Mouse (Mus musculus) liver, adult 2 months (tissue): Measurements from ENCODE around the gene Nol4l. TPM values are rescaled to one million over a fixed set of nuclear protein-coding genes. Genes with fewer than 3 reads are reported as not detected.

ENCODE experiments used
- DNase-seq: peaks from one replicate; pipeline ENCODE4 v3.0.0-alpha.2; 2011; ENCODE audit warnings: low read depth, low spot score; ENCODE audit errors: extremely low read depth
- H3K27ac ChIP-seq: fragments of 200-500 bp; replicated peaks from 2 replicates; pipeline ENCODE4 v1.5.1; 2012; ENCODE audit warnings: low read depth, mild to moderate bottlenecking, control low read depth, inconsistent platforms, low read length; ENCODE audit not compliant: insufficient read depth
- H3K27me3 ChIP-seq: fragments of 200-500 bp; 2 replicates; pipeline ENCODE4 v1.6.1; 2012; ENCODE audit warnings: mild to moderate bottlenecking, moderate library complexity, low read length, inconsistent platforms; ENCODE audit not compliant: control insufficient read depth, insufficient read depth
- H3K36me3 ChIP-seq: fragments of 200-500 bp; 2 replicates; pipeline ENCODE4 v1.6.1; 2012; ENCODE audit warnings: low read length, inconsistent platforms; ENCODE audit not compliant: control insufficient read depth, insufficient read depth
- H3K4me1 ChIP-seq: fragments of 200-500 bp; 2 replicates; pipeline ENCODE4 v1.6.1; 2011; ENCODE audit warnings: low read length; ENCODE audit not compliant: control insufficient read depth, insufficient read depth
- H3K4me3 ChIP-seq: fragments of 200-500 bp; 2 replicates; pipeline ENCODE4 v1.5.1; 2011; ENCODE audit warnings: low read depth, mild to moderate bottlenecking, control low read depth, low read length, moderate library complexity; ENCODE audit not compliant: insufficient read depth
- H3K79me2 ChIP-seq: fragments of 200-500 bp; 2 replicates; pipeline ENCODE4 v1.6.1; 2012; ENCODE audit warnings: inconsistent platforms, mild to moderate bottlenecking, low read length, moderate library complexity; ENCODE audit not compliant: control insufficient read depth, insufficient read depth
- H3K9ac ChIP-seq: fragments of 200-500 bp; 2 replicates; pipeline ENCODE4 v1.6.1; 2012; ENCODE audit warnings: low read depth, mild to moderate bottlenecking, control low read depth, inconsistent platforms, low read length
- CTCF ChIP-seq: fragments of 200-500 bp; IDR thresholded peaks from 2 replicates; pipeline ENCODE4 v1.5.1; 2011; ENCODE audit warnings: low read depth, low read length, control low read depth
- POLR2A ChIP-seq: fragments of 200-500 bp; IDR thresholded peaks from 2 replicates; pipeline ENCODE4 v1.6.1; 2011; ENCODE audit warnings: low read length, control low read depth; ENCODE audit not compliant: insufficient read depth; ENCODE audit errors: extremely low read depth
- WGBS: fragments of 180-500 bp; shearing (Covaris S2); methylation state at CpG from one replicate; pipeline ENCODE4 v1.1.7; 2018; 5-methylcytosine and 5-hydroxymethylcytosine counted together
- polyA plus RNA-seq: library from polyadenylated mRNA; depleted of rRNA; stranded (reverse); fragments of >200 nt; gene quantifications from 2 replicates; pipeline ENCODE4 v1.2.3, GENCODE M21; 2012
- total RNA-seq: library from RNA; depleted of rRNA; stranded (reverse); fragments of >200 nt; gene quantifications from 2 replicates; pipeline ENCODE4 v1.2.3, GENCODE M21; 2014

The Nol4l gene
- total and polyA plus RNA-seq, 2 experiments = 0.18 to 0.80 TPM

DNA sequence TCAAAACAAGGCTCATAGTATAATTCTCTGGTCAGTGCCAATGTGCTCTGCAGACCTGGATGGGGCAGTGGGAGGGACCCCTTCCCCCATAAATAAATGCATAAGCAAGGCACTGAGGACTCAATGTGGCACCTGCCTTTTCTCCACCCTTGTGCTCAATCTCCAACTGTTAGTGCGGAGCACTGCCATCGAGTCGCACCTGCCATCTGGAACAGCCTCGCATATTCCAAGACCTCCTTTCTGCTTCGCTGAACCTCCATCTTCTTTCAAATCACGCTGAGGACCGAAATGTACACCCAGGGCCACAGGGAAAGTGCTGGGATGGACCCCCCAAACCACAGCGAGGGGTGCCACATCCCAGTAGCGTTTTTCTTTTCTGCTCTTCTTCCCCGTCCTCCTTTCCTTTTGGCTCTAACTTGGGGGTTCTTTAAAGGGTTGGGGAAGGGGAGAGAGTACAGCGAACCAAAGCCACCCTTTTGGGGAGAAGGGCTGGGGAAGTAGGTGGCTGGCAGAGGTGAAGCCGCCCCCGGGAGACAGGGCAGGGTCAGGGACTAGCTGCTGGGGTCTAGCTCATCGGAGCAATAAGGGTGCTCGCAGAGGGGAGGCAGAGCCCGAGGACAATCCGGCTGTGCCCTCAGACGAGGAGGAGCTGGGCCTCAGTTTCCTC is 38.1 kb downstream of the Nol4l start:
- Histone ChIP-seq H3K36me3 (no peaks in the 10 kb centered on the region), H3K4me3 (peak overlapping the region; percentile 48; the same call in 1 of the 2 replicates), H3K27me3 (no peaks in the 10 kb centered on the region), H3K27ac (no peak overlapping the region), H3K4me1 (peaks cover 13% of the 10 kb centered on the region; the same call in 1 of the 2 replicates), H3K9ac (no peak overlapping the region), H3K79me2 (no peaks in the 10 kb centered on the region)
- TF ChIP-seq CTCF = no peak
- WGBS = 56% methylated on average over 18 of the region's 18 CpGs
- DNase-seq = no peak

DNA sequence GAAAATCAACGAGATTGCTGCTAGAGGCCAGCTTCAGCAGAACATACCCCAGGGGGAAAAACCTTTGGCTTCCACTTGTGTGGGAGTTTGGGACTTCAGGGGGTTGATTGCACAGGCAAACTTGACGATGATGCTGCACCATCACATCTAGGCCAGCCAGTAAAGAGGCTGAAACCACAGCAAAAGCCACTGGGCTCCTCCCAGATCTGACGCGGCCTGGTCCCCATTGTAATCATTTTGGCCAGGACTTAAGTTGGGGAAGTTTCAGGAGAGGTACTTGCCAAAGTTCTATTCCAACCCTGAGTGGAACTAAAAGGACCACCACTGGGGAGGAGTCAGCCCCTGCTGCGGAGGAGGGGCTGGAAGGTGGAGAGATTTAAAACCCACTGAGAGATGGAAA is 38.8 kb downstream of the Nol4l start:
- H3K9ac ChIP-seq = no peak overlapping the region
- H3K4me1 ChIP-seq = peaks cover 10% of the 10 kb centered on the region; the same call in 1 of the 2 replicates
- no peak overlapping the region for H3K27ac ChIP-seq
- no peak for DNase-seq
- no peaks in the 10 kb centered on the region for H3K36me3 ChIP-seq
- 77% methylated on average over 5 of the region's 5 CpGs for WGBS
- no peaks in the 10 kb centered on the region for H3K79me2 ChIP-seq
- no peaks in the 10 kb centered on the region for H3K27me3 ChIP-seq
- no peak for TF ChIP-seq CTCF
- no peak for TF ChIP-seq POLR2A
- H3K4me3 ChIP-seq = no peak overlapping the region

DNA sequence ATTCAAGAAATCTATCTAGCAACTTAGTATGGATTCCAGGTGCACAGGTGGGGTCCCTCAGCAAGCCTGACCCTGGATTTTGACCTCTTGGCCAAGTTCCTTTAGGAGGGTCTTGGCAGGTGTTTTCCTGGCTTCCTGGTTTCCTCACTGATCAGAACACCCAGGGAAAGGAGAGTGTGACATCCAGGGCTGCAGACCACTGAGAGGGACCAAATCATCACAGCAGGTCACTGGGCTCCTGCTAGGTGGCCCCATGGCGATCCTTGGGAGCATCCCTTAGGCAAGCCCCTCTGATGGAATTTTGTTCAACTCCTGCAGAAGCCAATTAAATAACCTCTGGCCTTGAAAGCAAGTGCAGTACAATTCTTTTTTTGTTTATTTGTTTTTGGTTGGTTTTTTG is 39.7 kb downstream of the Nol4l start:
- no peak for TF ChIP-seq POLR2A
- no peak for TF ChIP-seq CTCF
- Histone ChIP-seq H3K79me2 (no peaks in the 10 kb centered on the region), H3K4me1 (peaks cover 10% of the 10 kb centered on the region; the same call in 1 of the 2 replicates), H3K27me3 (no peaks in the 10 kb centered on the region), H3K36me3 (no peaks in the 10 kb centered on the region), H3K27ac (no peak overlapping the region), H3K9ac (no peak overlapping the region), H3K4me3 (no peak overlapping the region)
- DNase-seq = no peak
- 96% methylated on average over 1 of the region's 1 CpGs for WGBS

DNA sequence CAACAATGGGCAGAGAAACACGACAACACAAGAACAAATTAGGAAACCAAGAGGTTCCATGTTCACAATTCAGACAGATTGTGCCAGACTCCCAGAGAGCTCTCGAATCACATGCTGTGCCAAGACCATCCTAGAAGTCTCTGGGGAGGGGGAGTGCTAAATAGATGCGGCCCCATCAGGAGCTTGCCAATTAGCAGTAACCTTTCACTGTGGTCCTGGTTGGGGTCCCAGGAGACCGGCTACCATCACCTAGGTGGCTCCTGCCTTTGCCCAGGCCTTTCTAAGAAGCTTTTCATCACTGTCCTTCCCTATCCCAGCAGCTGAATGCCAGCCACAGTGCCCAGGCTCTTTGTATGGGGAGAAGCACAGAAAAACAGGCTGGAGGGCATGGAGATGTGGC is 45.7 kb downstream of the Nol4l start:
- H3K79me2 ChIP-seq = no peaks in the 10 kb centered on the region
- no peak overlapping the region for H3K4me3 ChIP-seq
- no peaks in the 10 kb centered on the region for H3K27me3 ChIP-seq
- no peak overlapping the region for H3K27ac ChIP-seq
- no peak for TF ChIP-seq CTCF
- TF ChIP-seq POLR2A = no peak
- no peak for DNase-seq
- no peaks in the 10 kb centered on the region for H3K4me1 ChIP-seq
- WGBS = 88% methylated on average over 4 of the region's 4 CpGs
- no peak overlapping the region for H3K9ac ChIP-seq
- H3K36me3 ChIP-seq = no peaks in the 10 kb centered on the region

DNA sequence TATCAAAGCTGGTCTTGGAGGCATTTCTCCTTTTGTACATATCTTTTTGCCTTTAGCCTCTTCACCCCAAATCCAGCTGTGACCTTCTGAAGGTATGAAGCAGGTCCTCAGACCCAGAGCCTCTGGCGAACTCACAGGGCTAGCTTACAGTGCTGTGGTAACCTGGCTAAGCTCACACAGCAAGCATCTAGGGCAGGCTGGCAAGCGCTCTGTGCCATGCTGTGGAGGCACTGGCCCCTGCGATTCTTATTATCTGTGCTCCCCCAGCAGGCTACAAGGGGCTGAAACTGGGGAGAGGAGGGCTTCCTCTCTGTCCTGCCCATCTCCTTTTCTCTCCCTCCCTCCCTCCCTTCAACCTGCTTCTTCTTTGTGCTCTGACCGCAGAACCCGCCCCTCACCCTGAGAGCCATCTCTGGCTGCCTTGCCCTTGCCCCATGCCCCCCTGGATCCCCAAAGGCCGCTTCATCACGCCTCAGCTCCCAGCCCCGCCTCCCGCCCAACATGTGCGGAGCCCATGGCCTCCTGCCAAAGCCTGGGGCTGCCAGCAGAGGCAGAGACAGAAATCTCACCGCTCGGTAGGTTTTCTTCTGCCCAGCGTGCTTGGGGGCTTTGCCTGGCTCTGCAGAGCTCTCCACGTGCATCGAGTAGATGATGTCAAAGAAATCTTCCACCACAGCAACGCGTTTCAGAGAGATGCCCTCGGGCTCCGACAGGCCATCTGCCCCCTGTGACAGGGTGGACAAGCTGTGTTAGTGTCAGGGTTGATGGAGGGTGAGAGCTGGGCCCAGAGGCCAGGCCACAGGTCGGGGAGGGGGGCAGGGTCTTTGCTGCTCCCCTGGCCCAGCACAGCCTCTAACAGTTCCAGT is 46.4 kb downstream of the Nol4l start:
- no peaks in the 10 kb centered on the region for H3K4me1 ChIP-seq

DNA sequence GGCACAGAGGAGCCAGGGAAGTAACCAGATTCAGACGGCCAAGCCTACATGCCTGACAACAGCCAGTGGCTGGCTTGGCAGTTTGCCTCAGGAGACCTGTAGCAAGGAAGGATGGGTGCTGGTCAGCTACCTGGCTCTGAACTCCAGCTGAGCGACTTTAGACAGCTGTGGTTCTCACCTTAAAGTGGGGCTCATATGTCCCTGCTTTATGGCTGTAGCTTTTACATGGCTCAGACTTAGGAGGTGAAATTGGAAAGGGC is 48.0 kb downstream of the Nol4l start:
- H3K79me2 ChIP-seq = no peaks in the 10 kb centered on the region
- H3K9ac ChIP-seq = no peak overlapping the region
- H3K36me3 ChIP-seq = no peaks in the 10 kb centered on the region
- H3K4me1 ChIP-seq = no peaks in the 10 kb centered on the region
- DNase-seq = no peak
- H3K27me3 ChIP-seq = no peaks in the 10 kb centered on the region
- 73% methylated on average over 2 of the region's 2 CpGs for WGBS
- H3K27ac ChIP-seq = no peak overlapping the region
- H3K4me3 ChIP-seq = no peak overlapping the region
- TF ChIP-seq CTCF (no peak), POLR2A (no peak)

More for the DNA sequence above, 46.4 kb downstream of the Nol4l start:
- Histone ChIP-seq H3K79me2 (no peaks in the 10 kb centered on the region), H3K4me3 (no peak overlapping the region), H3K9ac (no peak overlapping the region), H3K36me3 (no peaks in the 10 kb centered on the region), H3K27ac (no peak overlapping the region), H3K27me3 (no peaks in the 10 kb centered on the region)
- no peak for DNase-seq
- no peak for TF ChIP-seq POLR2A
- no peak for TF ChIP-seq CTCF
- WGBS = 38% methylated on average over 20 of the region's 20 CpGs
